Mouse (Mus musculus): Measurements from ENCODE around the gene Ccdc190. TPM values are rescaled to one million over a fixed set of nuclear protein-coding genes. Genes with fewer than 3 reads are reported as not detected.
A peak's percentile ranks its signal among the peaks of the same experiment; 100 is the strongest.

Gene Ccdc190
- total and polyA plus RNA-seq, 3 experiments: not detected

DNA sequence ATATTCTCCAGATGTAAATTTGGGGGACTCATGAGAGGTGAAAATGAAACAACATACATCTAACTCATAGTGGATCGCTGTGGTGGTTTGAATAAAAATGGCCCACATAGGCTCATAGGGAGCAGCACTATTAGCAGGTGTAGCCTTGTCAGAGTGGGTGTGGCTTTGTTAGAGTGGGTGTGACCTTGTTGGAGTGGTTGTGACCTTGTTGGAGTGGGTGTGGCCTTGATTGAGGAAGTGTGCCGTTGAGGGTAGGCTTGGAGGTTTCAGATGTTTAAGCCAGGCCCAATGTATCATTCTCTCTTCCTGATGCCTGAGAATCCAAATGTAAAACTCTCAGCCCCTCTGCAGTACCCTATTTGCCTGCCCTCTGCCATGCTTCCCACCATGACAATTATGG is 34.5 kb upstream of the Ccdc190 start:
- Histone ChIP-seq H3K9ac (ENCODE audit: control insufficient read depth, low read depth, low read length, poor library complexity, severe bottlenecking) (no peak overlapping the region), H3K4me1 (ENCODE audit: control insufficient read depth in 1 of 2, insufficient read depth in 2 of 2, low read length in 2 of 2) (no peaks in the 10 kb centered on the region), H3K9me3 (replicated peaks; ENCODE audit: insufficient read depth, low read length) (no peaks in the 10 kb centered on the region), H3K79me2 (ENCODE audit: control insufficient read depth, insufficient read depth, low read length, poor library complexity) (no peaks in the 10 kb centered on the region), H3K27ac (ENCODE audit: control insufficient read depth, low read depth, low read length) (no peak overlapping the region), H3K4me3 (ENCODE audit: control insufficient read depth in 1 of 2, insufficient read depth in 1 of 2, low read depth in 2 of 2, low read length in 2 of 2) (no peak overlapping the region), H3K36me3 (ENCODE audit: control insufficient read depth in 1 of 2, insufficient read depth in 2 of 2, low read length in 2 of 2) (no peaks in the 10 kb centered on the region), H3K27me3 (ENCODE audit: control insufficient read depth in 1 of 2, insufficient read depth in 2 of 2, low read length in 2 of 2) (no peaks in the 10 kb centered on the region)
- no peak for TF ChIP-seq MAX (IDR thresholded peaks at IDR 0.05; ENCODE audit: low read length)
- TF ChIP-seq CHD2 (IDR thresholded peaks at IDR 0.05; ENCODE audit: low read length): no peak
- TF ChIP-seq UBTF (IDR thresholded peaks at IDR 0.05; ENCODE audit: borderline replicate concordance, insufficient read depth, low read depth, low read length): no peak
- no peak for TF ChIP-seq POLR2AphosphoS5 (IDR thresholded peaks at IDR 0.05; ENCODE audit: borderline replicate concordance, low read depth, low read length)
- no peak for TF ChIP-seq POLR2A (IDR thresholded peaks at IDR 0.05; ENCODE audit: control insufficient read depth in 1 of 2, insufficient read depth in 1 of 2, low read depth in 1 of 2, low read length in 2 of 2, poor library complexity in 1 of 2)
- no peak for TF ChIP-seq SMC3 (IDR thresholded peaks at IDR 0.05; ENCODE audit: low read depth, low read length)
- TF ChIP-seq E2F4 (IDR thresholded peaks at IDR 0.05; ENCODE audit: borderline replicate concordance, low read depth, low read length): no peak
- TF ChIP-seq EP300 (IDR thresholded peaks at IDR 0.05; ENCODE audit: low read depth in 1 of 2, low read length in 2 of 2): no peak
- no peak for TF ChIP-seq RCOR1 (IDR thresholded peaks at IDR 0.05; ENCODE audit: low read depth, low read length)
- no peak for TF ChIP-seq MYC (IDR thresholded peaks at IDR 0.05; ENCODE audit: low read depth, low read length)
- TF ChIP-seq GABPA (IDR thresholded peaks at IDR 0.05; ENCODE audit: low read depth, low read length): no peak
- no peak for TF ChIP-seq MAFK (IDR thresholded peaks at IDR 0.05; ENCODE audit: borderline replicate concordance, low read depth, low read length)
- peak; percentile 53 for DNase-seq (ENCODE audit: low read depth, low spot score)

DNA sequence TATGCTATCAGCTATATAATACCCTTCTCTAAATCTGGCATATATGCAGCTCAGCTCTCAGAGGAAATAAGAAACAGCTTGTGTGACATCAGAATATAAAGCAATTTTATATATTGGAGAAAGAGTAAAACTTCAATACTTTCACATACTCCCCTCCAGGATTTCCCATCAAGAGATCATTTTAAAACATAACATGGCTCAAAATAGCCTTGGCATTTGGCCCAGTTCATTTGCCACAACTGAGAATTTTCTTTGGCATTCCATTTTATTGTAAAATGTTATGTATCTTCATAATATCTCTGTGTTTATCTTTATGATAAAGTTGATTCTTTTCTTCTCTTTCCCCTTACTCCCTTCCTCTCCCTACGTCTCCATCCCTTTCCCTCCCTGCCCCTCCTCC is 32.8 kb upstream of the Ccdc190 start:
- Histone ChIP-seq H3K27ac (ENCODE audit: control insufficient read depth, low read depth, low read length) (no peak overlapping the region), H3K4me3 (ENCODE audit: control insufficient read depth in 1 of 2, insufficient read depth in 1 of 2, low read depth in 2 of 2, low read length in 2 of 2) (no peak overlapping the region), H3K9me3 (replicated peaks; ENCODE audit: insufficient read depth, low read length) (no peaks in the 10 kb centered on the region), H3K27me3 (ENCODE audit: control insufficient read depth in 1 of 2, insufficient read depth in 2 of 2, low read length in 2 of 2) (no peaks in the 10 kb centered on the region), H3K9ac (ENCODE audit: control insufficient read depth, low read depth, low read length, poor library complexity, severe bottlenecking) (no peak overlapping the region), H3K36me3 (ENCODE audit: control insufficient read depth in 1 of 2, insufficient read depth in 2 of 2, low read length in 2 of 2) (no peaks in the 10 kb centered on the region), H3K4me1 (ENCODE audit: control insufficient read depth in 1 of 2, insufficient read depth in 2 of 2, low read length in 2 of 2) (no peaks in the 10 kb centered on the region), H3K79me2 (ENCODE audit: control insufficient read depth, insufficient read depth, low read length, poor library complexity) (no peaks in the 10 kb centered on the region)
- DNase-seq (ENCODE audit: low read depth, low spot score): no peak
- TF ChIP-seq HCFC1 (IDR thresholded peaks at IDR 0.05; ENCODE audit: low read depth, low read length): no peak
- no peak for TF ChIP-seq GABPA (IDR thresholded peaks at IDR 0.05; ENCODE audit: low read depth, low read length)
- no peak for TF ChIP-seq TBP (IDR thresholded peaks at IDR 0.05; ENCODE audit: low read depth, low read length)
- TF ChIP-seq ELF1 (IDR thresholded peaks at IDR 0.05; ENCODE audit: low read depth, low read length): no peak

- Histone ChIP-seq H3K4me1 (ENCODE audit: control insufficient read depth in 1 of 2, insufficient read depth in 2 of 2, low read length in 2 of 2) (no peaks in the 10 kb centered on the region), H3K79me2 (ENCODE audit: control insufficient read depth, insufficient read depth, low read length, poor library complexity) (no peaks in the 10 kb centered on the region), H3K9ac (ENCODE audit: control insufficient read depth, low read depth, low read length, poor library complexity, severe bottlenecking) (no peak overlapping the region), H3K4me3 (ENCODE audit: control insufficient read depth in 1 of 2, insufficient read depth in 1 of 2, low read depth in 2 of 2, low read length in 2 of 2) (no peak overlapping the region), H3K9me3 (replicated peaks; ENCODE audit: insufficient read depth, low read length) (no peaks in the 10 kb centered on the region), H3K27me3 (ENCODE audit: control insufficient read depth in 1 of 2, insufficient read depth in 2 of 2, low read length in 2 of 2) (no peaks in the 10 kb centered on the region), H3K36me3 (ENCODE audit: control insufficient read depth in 1 of 2, insufficient read depth in 2 of 2, low read length in 2 of 2) (no peaks in the 10 kb centered on the region), H3K27ac (ENCODE audit: control insufficient read depth, low read depth, low read length) (no peak overlapping the region)
- no peak for DNase-seq (ENCODE audit: low read depth, low spot score)
- TF ChIP-seq ETS1 (IDR thresholded peaks at IDR 0.05; ENCODE audit: low read depth, low read length): no peak
- no peak for TF ChIP-seq MAZ (IDR thresholded peaks at IDR 0.05; ENCODE audit: low read depth, low read length)
- no peak for TF ChIP-seq ZKSCAN1 (IDR thresholded peaks at IDR 0.05; ENCODE audit: low read depth, low read length)
- TF ChIP-seq SMC3 (IDR thresholded peaks at IDR 0.05; ENCODE audit: low read depth, low read length): no peak
- TF ChIP-seq RCOR1 (IDR thresholded peaks at IDR 0.05; ENCODE audit: low read depth, low read length): no peak
- TF ChIP-seq POLR2A (IDR thresholded peaks at IDR 0.05; ENCODE audit: control insufficient read depth in 1 of 2, insufficient read depth in 1 of 2, low read depth in 1 of 2, low read length in 2 of 2, poor library complexity in 1 of 2): no peak
- TF ChIP-seq ZC3H11A (IDR thresholded peaks at IDR 0.05; ENCODE audit: low read depth, low read length): no peak
- no peak for TF ChIP-seq GABPA (IDR thresholded peaks at IDR 0.05; ENCODE audit: low read depth, low read length)
- no peak for TF ChIP-seq MEF2A (IDR thresholded peaks at IDR 0.05; ENCODE audit: extremely low read depth, insufficient replicate concordance, low read depth, low read length, poor library complexity, severe bottlenecking)
- no peak for TF ChIP-seq USF1 (IDR thresholded peaks at IDR 0.05; ENCODE audit: low read depth, low read length)
- no peak for TF ChIP-seq CTCF (IDR thresholded peaks at IDR 0.05 in 2 of 3, conservative IDR thresholded peaks at IDR 0.05 in 1 of 3; ENCODE audit: control insufficient read depth in 1 of 3, insufficient read depth in 1 of 3, low read depth in 2 of 3, low read length in 3 of 3, poor library complexity in 1 of 3, severe bottlenecking in 1 of 3)
- no peak for TF ChIP-seq MAFK (IDR thresholded peaks at IDR 0.05; ENCODE audit: borderline replicate concordance, low read depth, low read length)
- TF ChIP-seq E2F4 (IDR thresholded peaks at IDR 0.05; ENCODE audit: borderline replicate concordance, low read depth, low read length): no peak
- TF ChIP-seq MYB (IDR thresholded peaks at IDR 0.05; ENCODE audit: low read depth, low read length): no peak
- no peak for TF ChIP-seq UBTF (IDR thresholded peaks at IDR 0.05; ENCODE audit: borderline replicate concordance, insufficient read depth, low read depth, low read length)
- TF ChIP-seq HCFC1 (IDR thresholded peaks at IDR 0.05; ENCODE audit: low read depth, low read length): no peak
- TF ChIP-seq BHLHE40 (IDR thresholded peaks at IDR 0.05; ENCODE audit: borderline replicate concordance, low read depth, low read length): no peak
Observed at GRCm38 (mm10) chr1:169897916-169898315, 30.5 kb upstream of the Ccdc190 start.

Data from MEL (cell line).